Mouse (Mus musculus): Measurements from ENCODE around the gene Slc47a1.

- TF ChIP-seq EP300 (optimal IDR thresholded peaks at IDR 0.05): no peak
- TF ChIP-seq CTCF (IDR thresholded peaks at IDR 0.05; ENCODE audit: low read depth): no peak; the same call in 1 of the 2 replicates
Measured at GRCm38 (mm10) chr11:61408184-61409027, 30.3 kb upstream of the Slc47a1 start.

All from stomach, postnatal 0 days (tissue).